Mouse (Mus musculus) cerebellum, adult 2 months (tissue): Measurements from ENCODE around the gene Gm8947. TPM values are rescaled to one million over a fixed set of nuclear protein-coding genes. Genes with fewer than 3 reads are reported as not detected.
A peak's percentile ranks its signal among the peaks of the same experiment; 100 is the strongest.
"Not testable (repeated sequence)": the region's sequence is repeated elsewhere in the genome, so short reads cannot be mapped to it uniquely, and the experiment has no call there.

Experiments
- DNase-seq, 2 experiments: peaks; one replicate each; pipeline ENCODE4 v3.0.0; 2021
- H3K27ac ChIP-seq: fragments of 200-500 bp; 2 replicates; pipeline ENCODE4 v1.5.1; 2012; ENCODE audit warnings: low read length, control low read depth, inconsistent platforms; ENCODE audit not compliant: insufficient read depth
- H3K27me3 ChIP-seq: fragments of 200-500 bp; 2 replicates; pipeline ENCODE4 v1.6.1; 2012; ENCODE audit warnings: inconsistent platforms, mild to moderate bottlenecking, low read length, moderate library complexity; ENCODE audit not compliant: control insufficient read depth, insufficient read depth
- H3K4me1 ChIP-seq: fragments of 200-500 bp; 2 replicates; pipeline ENCODE4 v1.6.1; 2011; ENCODE audit warnings: low read length; ENCODE audit not compliant: control insufficient read depth, insufficient read depth
- H3K4me3 ChIP-seq: fragments of 200-500 bp; replicated peaks from 2 replicates; pipeline ENCODE3; 2011; ENCODE audit warnings: mild to moderate bottlenecking, low read depth, low read length, control low read depth; ENCODE audit not compliant: insufficient read depth
- CTCF ChIP-seq: fragments of 200-500 bp; IDR thresholded peaks from 2 replicates; pipeline ENCODE4 v1.5.1; 2011; ENCODE audit warnings: low read depth, mild to moderate bottlenecking, control low read depth, low read length, moderate library complexity, borderline replicate concordance; ENCODE audit not compliant: insufficient read depth
- POLR2A ChIP-seq: fragments of 200-500 bp; IDR thresholded peaks from 2 replicates; pipeline ENCODE4 v1.6.1; 2011; ENCODE audit warnings: low read length, control low read depth, borderline replicate concordance; ENCODE audit not compliant: insufficient read depth
- WGBS: fragments of 180-500 bp; shearing (Covaris S2); methylation state at CpG from one replicate; pipeline ENCODE4 v1.1.7; 2018; 5-methylcytosine and 5-hydroxymethylcytosine counted together
- polyA plus RNA-seq: library from polyadenylated mRNA; depleted of rRNA; stranded (reverse); fragments of >200 nt; gene quantifications from 2 replicates; pipeline ENCODE4 v1.2.3, GENCODE M21; 2012

The Gm8947 gene
- polyA plus RNA-seq, 1 experiment = not detected

DNA sequence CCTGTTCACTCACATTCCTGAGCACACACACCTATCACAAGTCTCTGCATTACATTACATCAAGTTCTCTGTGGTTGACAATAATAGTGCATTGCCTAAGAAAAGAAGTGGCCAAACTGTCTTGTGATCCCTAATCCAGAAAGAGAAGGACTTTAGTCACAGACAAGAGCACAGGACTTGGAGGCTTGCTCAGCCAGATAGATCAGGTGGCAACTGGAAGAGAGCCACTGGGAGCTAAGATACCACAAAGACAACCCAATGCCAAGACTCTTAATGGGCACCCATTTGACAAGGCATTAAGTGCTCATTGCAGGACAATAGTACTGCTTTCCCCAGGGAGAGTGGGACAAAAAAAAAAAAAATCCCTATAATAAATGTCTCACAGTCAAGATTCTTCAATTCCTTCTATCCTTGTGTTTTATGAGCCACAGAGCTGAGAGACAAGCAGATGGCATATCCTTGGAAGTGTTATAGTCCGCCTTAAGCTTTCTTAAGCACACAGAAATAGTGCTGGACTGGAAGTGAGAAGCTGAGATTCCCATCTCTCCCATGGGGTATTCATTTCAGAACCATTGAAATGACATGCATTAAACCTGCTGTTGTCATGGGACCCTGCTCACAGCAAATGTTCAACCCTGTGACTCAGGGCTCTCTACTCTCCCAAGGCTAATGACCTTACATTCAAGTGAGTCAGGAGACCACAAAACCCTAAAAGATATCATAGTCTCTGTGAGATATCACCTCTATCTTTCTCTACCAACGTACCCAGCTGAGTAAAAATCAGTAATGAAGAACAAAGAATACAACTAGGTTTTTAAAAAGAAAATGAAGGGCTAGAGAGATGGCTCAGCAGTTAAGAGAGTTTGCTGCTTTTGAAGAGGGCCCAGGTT, 20.4 kb upstream of the Gm8947 start:
- no peaks in the 10 kb centered on the region for H3K4me1 ChIP-seq
- DNase-seq = no peak
- no peak overlapping the region for H3K27ac ChIP-seq
- H3K27me3 ChIP-seq = no peaks in the 10 kb centered on the region
- TF ChIP-seq POLR2A (no peak), CTCF (no peak)
- WGBS = 77% methylated on average over 2 of the region's 2 CpGs
- no peak overlapping the region for H3K4me3 ChIP-seq

DNA sequence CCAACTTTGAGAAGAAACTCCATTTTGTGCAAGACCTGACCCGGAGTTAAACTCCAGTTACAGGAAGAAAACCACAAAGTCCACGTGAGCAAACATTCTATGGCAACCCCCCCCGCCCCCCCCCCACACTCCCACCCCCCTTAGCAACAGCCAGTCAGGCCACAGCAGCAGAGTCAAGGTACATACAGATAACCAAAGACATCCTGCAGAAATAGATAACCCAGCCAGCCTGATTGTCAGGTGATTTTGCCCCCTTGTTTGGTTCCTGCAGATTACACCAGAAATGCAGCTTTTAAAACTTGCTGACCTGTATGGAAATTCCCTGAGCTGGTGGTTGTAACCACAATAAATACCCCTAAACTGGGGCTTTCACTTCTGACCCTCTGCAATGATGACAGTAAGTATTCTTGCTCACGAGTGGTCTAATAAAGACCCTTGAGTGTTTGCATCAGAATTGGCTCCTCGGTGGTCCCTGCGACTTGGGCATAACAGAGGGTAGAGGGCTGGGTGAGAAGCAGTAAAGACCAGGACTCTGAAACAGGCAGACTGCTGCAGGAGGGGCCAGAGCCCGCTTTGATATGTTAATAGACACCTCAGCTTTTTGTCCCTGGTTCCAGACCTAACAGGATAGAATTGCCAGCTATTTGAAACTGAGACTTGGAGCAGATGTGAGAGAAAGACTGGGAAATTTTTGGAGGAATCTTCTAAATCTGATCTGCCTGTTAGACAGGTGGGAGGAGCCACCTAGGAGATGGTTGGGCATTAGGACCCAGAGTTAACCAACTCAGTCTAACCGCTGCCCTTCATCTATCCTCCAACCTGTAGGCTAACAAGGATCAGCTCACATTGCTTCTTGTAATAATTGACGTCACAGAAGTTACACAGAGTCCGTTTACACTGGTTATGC, 14.9 kb upstream of the Gm8947 start:
- Histone ChIP-seq H3K27ac (no peak overlapping the region), H3K4me3 (peak overlapping the region; percentile 44), H3K27me3 (no peaks in the 10 kb centered on the region), H3K4me1 (no peaks in the 10 kb centered on the region)
- peak in 1 of 2 experiments; percentile 8 for DNase-seq
- no peak for TF ChIP-seq CTCF
- TF ChIP-seq POLR2A = no peak
- WGBS = 16% methylated on average over 10 of the region's 10 CpGs

DNA sequence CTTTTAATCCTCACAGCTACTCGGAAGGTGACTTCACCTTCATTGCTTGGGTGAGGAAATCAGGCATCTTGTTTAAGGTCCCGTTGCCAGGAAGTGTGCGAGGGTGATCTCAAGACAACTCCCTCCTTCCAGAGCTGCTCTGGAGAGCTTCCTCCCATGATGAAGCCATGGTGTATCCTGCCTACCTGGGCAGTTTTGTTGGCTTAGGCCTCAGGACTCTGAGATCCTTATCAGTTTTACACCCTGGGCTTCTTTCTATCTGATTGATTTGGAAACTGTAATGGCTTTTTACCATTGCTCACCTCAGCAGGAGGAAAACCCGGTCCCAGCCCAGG, 14.3 kb upstream of the Gm8947 start:
- Histone ChIP-seq H3K4me1 (no peaks in the 10 kb centered on the region), H3K4me3 (peak overlapping the region; percentile 44), H3K27ac (no peak overlapping the region), H3K27me3 (no peaks in the 10 kb centered on the region)
- no peak for DNase-seq
- WGBS = 13% methylated on average over 4 of the region's 4 CpGs
- no peak for TF ChIP-seq CTCF
- TF ChIP-seq POLR2A = no peak

DNA sequence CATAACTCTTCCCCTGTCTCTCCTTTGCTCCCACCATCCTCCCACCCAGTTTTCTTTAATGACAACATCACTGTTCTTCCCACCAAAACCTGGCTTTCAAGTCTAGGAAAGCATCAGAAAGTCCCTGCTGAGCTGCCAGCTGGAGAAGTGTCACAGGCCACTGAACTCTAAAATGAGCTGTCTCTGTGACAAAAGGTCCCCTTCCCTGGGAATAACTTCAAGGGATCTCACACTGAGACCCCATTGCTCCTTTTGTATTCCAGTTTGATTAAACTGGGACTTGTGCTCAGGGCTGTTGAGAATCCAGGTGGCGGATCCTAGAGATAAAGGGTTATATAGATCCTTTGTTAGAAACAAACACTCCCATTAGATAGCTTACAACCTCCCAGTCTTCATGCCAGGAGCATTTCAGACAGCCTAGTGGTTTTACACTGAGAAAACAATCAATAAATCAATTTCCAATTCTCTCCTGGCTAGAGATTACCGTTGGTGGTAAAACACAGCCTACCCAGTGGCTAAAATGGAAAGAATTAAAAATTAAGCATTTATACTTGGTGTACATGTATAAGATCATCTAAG, 13.6 kb upstream of the Gm8947 start:
- TF ChIP-seq POLR2A (no peak), CTCF (no peak)
- no peak overlapping the region for H3K4me3 ChIP-seq
- no peak for DNase-seq
- H3K27me3 ChIP-seq = no peaks in the 10 kb centered on the region
- no peaks in the 10 kb centered on the region for H3K4me1 ChIP-seq
- WGBS = 57% methylated on average over 2 of the region's 2 CpGs
- H3K27ac ChIP-seq = no peak overlapping the region

DNA sequence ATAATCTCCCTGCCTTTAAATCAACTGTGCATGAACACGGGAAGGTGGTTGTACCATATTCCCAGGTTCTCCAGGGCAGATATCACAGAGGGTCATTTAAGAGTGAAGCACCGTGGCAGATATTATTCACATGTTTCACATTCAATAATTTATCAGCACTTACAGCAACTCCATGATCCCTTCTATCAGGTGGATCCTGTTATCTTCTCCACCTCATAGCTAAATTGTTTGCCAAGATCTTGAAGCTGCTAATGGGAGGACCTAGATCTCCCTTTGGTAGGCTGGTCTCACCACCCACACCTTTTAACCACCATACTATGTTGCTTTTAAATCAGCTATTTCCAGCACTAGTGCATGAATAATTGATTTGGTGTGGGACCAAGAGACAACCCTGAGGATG, 12.0 kb upstream of the Gm8947 start:
- H3K27ac ChIP-seq = no peak overlapping the region
- no peak for TF ChIP-seq CTCF
- TF ChIP-seq POLR2A = no peak
- H3K4me3 ChIP-seq = no peak overlapping the region
- WGBS = 84% methylated on average over 2 of the region's 2 CpGs
- H3K27me3 ChIP-seq = no peaks in the 10 kb centered on the region
- no peaks in the 10 kb centered on the region for H3K4me1 ChIP-seq
- DNase-seq = no peak

DNA sequence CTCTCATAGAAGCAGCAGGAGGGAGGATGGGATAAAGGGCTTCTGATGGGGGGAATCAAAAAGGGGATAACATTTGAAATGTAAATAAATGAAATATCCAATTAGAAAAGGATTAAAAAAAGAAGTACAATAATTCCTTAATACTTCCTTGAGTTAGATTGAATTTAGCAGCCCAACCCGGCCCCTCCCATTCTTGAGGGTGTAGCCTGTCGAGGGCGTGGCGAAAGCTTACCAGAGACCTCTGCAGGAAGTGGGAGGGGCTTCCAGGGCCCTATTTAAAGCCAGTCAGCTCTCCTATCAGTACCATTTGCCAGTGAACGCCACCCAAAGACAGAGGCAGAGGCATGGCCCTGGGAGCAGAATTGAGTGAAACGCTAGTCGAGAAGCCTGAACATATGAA, 9.9 kb upstream of the Gm8947 start, which contains the start of gene Gm47985:
Gm47985 (plus strand) TSS at position 272 of the 400 bp plus-strand sequence.
- DNase-seq, H3K27me3 ChIP-seq, H3K27ac ChIP-seq, H3K4me3 ChIP-seq, H3K4me1 ChIP-seq: not testable (repeated sequence)
- WGBS = no CpG with 5 or more reads among the region's 7 CpGs

DNA sequence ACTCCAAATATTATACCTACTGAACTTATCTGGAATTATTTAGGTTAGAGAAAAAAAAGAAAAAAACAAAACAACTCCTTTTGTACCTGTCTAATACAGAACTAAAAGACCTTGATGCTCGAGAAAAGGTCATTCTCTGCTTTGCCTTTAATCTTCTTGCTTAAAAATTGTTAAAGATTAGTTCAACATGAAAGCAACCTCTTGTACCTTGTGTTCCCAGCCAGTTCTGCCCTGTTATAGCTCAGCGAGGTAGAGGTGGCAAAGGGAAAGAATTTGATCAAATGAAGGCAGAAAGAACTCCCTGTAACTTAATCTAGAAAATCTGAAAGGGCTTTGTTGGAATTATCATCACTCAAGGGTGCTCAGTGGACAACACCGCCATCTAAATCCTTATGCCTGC, 6.0 kb upstream of the Gm8947 start:
- not testable (repeated sequence) for H3K27ac ChIP-seq, DNase-seq, H3K27me3 ChIP-seq, H3K4me1 ChIP-seq, H3K4me3 ChIP-seq
- 73% methylated on average over 3 of the region's 3 CpGs for WGBS

DNA sequence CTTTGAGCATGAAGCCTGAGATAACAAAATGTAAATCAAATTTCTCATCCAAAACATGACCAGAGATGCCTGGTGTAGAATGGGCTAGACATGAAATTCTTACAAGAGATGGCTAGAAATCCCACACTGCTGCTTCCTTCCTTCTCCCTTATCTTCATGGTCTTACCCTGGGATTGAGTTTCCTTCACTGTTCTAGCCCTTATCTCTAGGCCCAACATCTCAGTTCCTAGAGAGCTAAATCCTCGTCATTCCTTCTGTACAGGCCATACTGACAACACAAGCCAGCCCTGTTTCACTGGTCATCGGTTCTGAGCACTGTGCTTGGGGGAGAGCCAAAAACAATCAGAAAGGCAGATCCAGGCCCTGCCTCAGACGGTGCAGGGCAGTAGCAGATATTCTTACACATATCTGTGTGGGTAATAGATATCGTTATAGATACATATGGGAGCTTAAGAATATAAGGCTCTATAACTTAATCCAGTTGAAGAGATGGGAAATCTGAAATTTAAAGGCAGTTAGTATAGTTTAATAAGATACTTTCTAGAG, 5.2 kb upstream of the Gm8947 start:
- WGBS = 50% methylated on average over 4 of the region's 4 CpGs
- not testable (repeated sequence) for H3K27ac ChIP-seq, H3K4me1 ChIP-seq, DNase-seq, H3K27me3 ChIP-seq, H3K4me3 ChIP-seq
